Mouse (Mus musculus) heart, postnatal 0 days (tissue): ENCODE measurements around the gene Tnpo2. TPM values are rescaled to one million over a fixed set of nuclear protein-coding genes. Genes with fewer than 3 reads are reported as not detected.

Source experiments
- ATAC-seq: fragments of 200-750 bp; cut with Nextera tagmentation; 2 replicates; pipeline ENCODE4 v1.8.0; 2017; ENCODE audit warnings: low read depth, moderate number of reproducible peaks, moderate library complexity; ENCODE audit not compliant: insufficient read depth
- DNase-seq: peaks from one replicate; pipeline ENCODE4 v3.0.0-alpha.2; 2016; ENCODE audit warnings: low spot score
- H3K27ac ChIP-seq: fragments of 300-500 bp; sonication (generic); 2 replicates; pipeline ENCODE4 v1.5.1; 2014; ENCODE audit warnings: low read depth, mild to moderate bottlenecking
- H3K27me3 ChIP-seq: fragments of 300-500 bp; sonication (generic); 2 replicates; pipeline ENCODE4 v1.6.1; 2014; ENCODE audit warnings: low read length, mixed read lengths; ENCODE audit not compliant: control insufficient read depth, insufficient read depth
- H3K36me3 ChIP-seq: fragments of 300-500 bp; sonication (generic); replicated peaks from 2 replicates; pipeline ENCODE4 v1.6.1; 2014; ENCODE audit warnings: low read length, mixed read lengths; ENCODE audit not compliant: control insufficient read depth, insufficient read depth
- H3K4me1 ChIP-seq: fragments of 300-500 bp; sonication (generic); 2 replicates; pipeline ENCODE4 v1.6.1; 2014; ENCODE audit warnings: antibody characterized with exemption; ENCODE audit not compliant: control insufficient read depth, insufficient read depth
- H3K4me2 ChIP-seq: fragments of 300-500 bp; sonication (generic); 2 replicates; pipeline ENCODE4 v1.6.1; 2014; ENCODE audit warnings: low read depth, mild to moderate bottlenecking, low read length, moderate library complexity
- H3K4me3 ChIP-seq: fragments of 300-500 bp; sonication (generic); 2 replicates; pipeline ENCODE4 v1.5.1; 2014; ENCODE audit warnings: low read depth, low read length
- H3K9ac ChIP-seq: fragments of 300-500 bp; sonication (generic); replicated peaks from 2 replicates; pipeline ENCODE4 v1.6.1; 2014; ENCODE audit warnings: low read depth, low read length, mixed read lengths
- H3K9me3 ChIP-seq: fragments of 300-500 bp; sonication (generic); replicated peaks from 2 replicates; pipeline ENCODE4 v1.6.1; 2016; ENCODE audit warnings: low read length; ENCODE audit not compliant: control insufficient read depth
- CTCF ChIP-seq: IDR thresholded peaks from 2 replicates; pipeline ENCODE4 v1.5.1; 2016; ENCODE audit warnings: antibody characterized with exemption, control low read depth, low read depth
- EP300 ChIP-seq: IDR thresholded peaks from 2 replicates; pipeline ENCODE4 v1.6.1; 2016; ENCODE audit warnings: antibody characterized with exemption, low read depth
- WGBS: fragments of 180-500 bp; shearing (Covaris S2); extraction: QIAGEN DNeasy Blood & Tissue Kit; methylation state at CpG from one replicate; pipeline ENCODE4 v1.1.7; 2014; 5-methylcytosine and 5-hydroxymethylcytosine counted together
- polyA plus RNA-seq: library from polyadenylated mRNA; unstranded; fragments of >200 nt; fragmentation: Nextera tagmentation; extraction: Ambion mirVana; gene quantifications from 2 replicates; pipeline ENCODE4 v1.2.1, GENCODE M21; 2015
- total RNA-seq: library from RNA; depleted of rRNA; stranded (reverse); fragments of >200 nt; gene quantifications from 2 replicates; pipeline ENCODE4 v1.2.3, GENCODE M21; 2014; ENCODE audit warnings: low replicate concordance

Tnpo2 gene
- total and polyA plus RNA-seq, 2 experiments from 2014 or later: 13.0 to 34.8 TPM

GRCm38 (mm10) chr8:84990349-84990748, 46.4 kb upstream of the Tnpo2 start, which contains the start of gene Hook2:
Gene Hook2, plus strand, starts transcription at chr8:84990603.
- Histone ChIP-seq H3K4me3 (peak within 1 kb of the TSS; percentile 55), H3K9me3 (no peaks in the 10 kb centered on the region), H3K4me1 (peaks cover 18% of the 10 kb centered on the region), H3K27ac (peak within 1 kb of the TSS; percentile 84), H3K4me2 (peak within 1 kb of the TSS; percentile 85), H3K9ac (peak within 1 kb of the TSS; percentile 68), H3K36me3 (no peaks in the 10 kb centered on the region), H3K27me3 (0 out of 2 replicates have a peak, but pooled peaks cover 9% of the 10 kb centered on the region)
- no peak for TF ChIP-seq EP300
- TF ChIP-seq CTCF: peak; percentile 97
- peak; percentile 92 for ATAC-seq
- WGBS: under 1% methylated on average over 28 of the region's 28 CpGs
- DNase-seq: peak; percentile 98

GRCm38 (mm10) chr8:84990836-84991235, 45.9 kb upstream of the Tnpo2 start:
- 1% methylated on average over 15 of the region's 15 CpGs for WGBS
- Histone ChIP-seq H3K27ac (0 out of 2 replicates have a peak overlapping the region, but pooled peaks have one; percentile 21), H3K4me2 (peak overlapping the region; percentile 85), H3K4me3 (peak overlapping the region; percentile 55), H3K36me3 (no peaks in the 10 kb centered on the region), H3K4me1 (peaks cover 13% of the 10 kb centered on the region; the same call in 1 of the 2 replicates), H3K27me3 (0 out of 2 replicates have a peak, but pooled peaks cover 11% of the 10 kb centered on the region), H3K9me3 (no peaks in the 10 kb centered on the region), H3K9ac (peak overlapping the region; percentile 50)
- DNase-seq (no peak), ATAC-seq (peak; percentile 2)
- TF ChIP-seq CTCF (no peak), EP300 (no peak)

- TF ChIP-seq EP300 (no peak), CTCF (no peak)
- ATAC-seq (no peak), DNase-seq (no peak)
- H3K9ac ChIP-seq: no peak overlapping the region
- H3K4me2 ChIP-seq: no peak overlapping the region
- 91% methylated on average over 9 of the region's 9 CpGs for WGBS
- H3K36me3 ChIP-seq: no peaks in the 10 kb centered on the region
- peaks cover 12% of the 10 kb centered on the region; the same call in 1 of the 2 replicates for H3K4me1 ChIP-seq
- H3K4me3 ChIP-seq: no peak overlapping the region
- peaks cover 16% of the 10 kb centered on the region; the same call in 1 of the 2 replicates for H3K27me3 ChIP-seq
- no peaks in the 10 kb centered on the region for H3K9me3 ChIP-seq
- H3K27ac ChIP-seq: no peak overlapping the region
Observed at GRCm38 (mm10) chr8:84994375-84994774, 42.3 kb upstream of the Tnpo2 start.

- no peak for ATAC-seq
- Histone ChIP-seq H3K4me1 (0 out of 2 replicates have a peak, but pooled peaks cover 8% of the 10 kb centered on the region), H3K27ac (no peak overlapping the region), H3K9ac (no peak overlapping the region), H3K4me3 (no peak overlapping the region), H3K36me3 (no peaks in the 10 kb centered on the region), H3K4me2 (no peak overlapping the region), H3K9me3 (no peaks in the 10 kb centered on the region), H3K27me3 (peaks cover 16% of the 10 kb centered on the region; the same call in 1 of the 2 replicates)
- no peak for DNase-seq
- 27% methylated on average over 25 of the region's 25 CpGs for WGBS
- TF ChIP-seq EP300: no peak
- no peak for TF ChIP-seq CTCF
Observed at GRCm38 (mm10) chr8:84995680-84996079, 41.0 kb upstream of the Tnpo2 start.

- ATAC-seq (no peak), DNase-seq (no peak)
- TF ChIP-seq CTCF (no peak), EP300 (no peak)
- Histone ChIP-seq H3K27ac (no peak overlapping the region), H3K4me3 (no peak overlapping the region), H3K27me3 (peaks cover 16% of the 10 kb centered on the region; the same call in 1 of the 2 replicates), H3K9ac (no peak overlapping the region), H3K4me1 (0 out of 2 replicates have a peak, but pooled peaks cover 2% of the 10 kb centered on the region), H3K36me3 (no peaks in the 10 kb centered on the region), H3K9me3 (no peaks in the 10 kb centered on the region), H3K4me2 (no peak overlapping the region)
- WGBS: 78% methylated on average over 5 of the region's 5 CpGs
Observed at GRCm38 (mm10) chr8:84996978-84997377, 39.7 kb upstream of the Tnpo2 start.
